Mouse (Mus musculus): ENCODE measurements around the gene Tmco4. TPM values are rescaled to one million over a fixed set of nuclear protein-coding genes. Genes with fewer than 3 reads are reported as not detected.

Gene Tmco4
- total and polyA plus RNA-seq, 2 experiments from 2014 or later: 1.3 to 1.9 TPM

DNA sequence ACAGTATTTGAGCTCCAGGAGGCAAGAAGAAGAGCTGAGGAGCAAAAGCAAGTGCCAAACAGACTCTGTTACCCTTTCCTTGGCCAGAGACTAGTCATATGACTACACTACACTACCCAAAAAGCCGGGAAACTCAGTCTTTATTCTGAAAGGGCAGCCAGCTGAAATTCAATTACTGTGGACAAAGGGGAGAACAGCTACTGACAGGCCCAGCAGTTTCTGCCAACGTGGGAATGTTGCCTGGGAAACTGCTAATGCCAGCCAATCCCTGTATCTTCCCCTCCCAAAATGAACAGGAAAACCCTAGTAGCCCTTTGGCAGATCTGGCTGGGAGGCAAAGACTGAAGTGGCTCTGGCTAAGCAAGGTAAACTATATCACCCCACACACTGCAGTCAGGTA, 51.7 kb downstream of the Tmco4 start:
- ATAC-seq (ENCODE audit: low FRiP score): peak; percentile 68
- DNase-seq (ENCODE audit: low spot score): peak; percentile 90
- H3K9me3 ChIP-seq (ENCODE audit: low read length): no peaks in the 10 kb centered on the region
- no peak overlapping the region for H3K9ac ChIP-seq (replicated peaks; ENCODE audit: low read length, poor library complexity, severe bottlenecking)
- 5% methylated on average over 2 of the region's 2 CpGs for WGBS
- TF ChIP-seq CTCF (IDR thresholded peaks at IDR 0.05): no peak
- no peak overlapping the region for H3K4me3 ChIP-seq (ENCODE audit: low read depth, low read length)
- H3K36me3 ChIP-seq (ENCODE audit: insufficient read depth, low read length): no peaks in the 10 kb centered on the region
- H3K4me2 ChIP-seq (ENCODE audit: low read depth, low read length, poor library complexity, severe bottlenecking): no peak overlapping the region
- no peaks in the 10 kb centered on the region for H3K27me3 ChIP-seq (ENCODE audit: insufficient read depth, low read length)
- peaks cover 3% of the 10 kb centered on the region; the same call in 1 of the 2 replicates for H3K4me1 ChIP-seq (ENCODE audit: insufficient read depth, low read length)
- peak overlapping the region; percentile 71 for H3K27ac ChIP-seq (ENCODE audit: low read depth, low read length)

DNA sequence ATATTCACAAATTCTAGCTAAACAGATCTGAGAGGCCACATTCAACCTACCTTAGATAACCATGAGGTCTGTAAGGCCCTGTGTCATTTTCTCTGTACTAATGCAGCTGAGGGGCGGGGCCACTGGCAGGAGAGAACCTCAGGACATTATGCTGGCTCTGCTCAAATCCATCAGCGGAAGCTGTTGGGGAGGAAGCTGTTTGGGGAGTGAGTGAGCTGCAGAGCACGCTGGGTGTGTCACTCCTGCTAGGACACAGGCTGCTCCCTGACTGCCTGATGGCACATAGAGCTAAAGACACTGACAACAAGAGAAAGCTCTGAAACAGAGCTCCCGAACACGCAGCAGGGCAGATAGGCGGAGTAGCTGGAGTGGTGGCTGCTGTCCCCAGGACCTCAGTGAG, 58.0 kb downstream of the Tmco4 start:
- no peak for TF ChIP-seq CTCF (IDR thresholded peaks at IDR 0.05)
- DNase-seq (ENCODE audit: low spot score) (no peak), ATAC-seq (ENCODE audit: low FRiP score) (no peak)
- WGBS: 70% methylated on average over 6 of the region's 6 CpGs
- H3K4me2 ChIP-seq (ENCODE audit: low read depth, low read length, poor library complexity, severe bottlenecking): no peak overlapping the region
- H3K4me3 ChIP-seq (ENCODE audit: low read depth, low read length): no peak overlapping the region
- H3K36me3 ChIP-seq (ENCODE audit: insufficient read depth, low read length): no peaks in the 10 kb centered on the region
- no peaks in the 10 kb centered on the region for H3K27me3 ChIP-seq (ENCODE audit: insufficient read depth, low read length)
- no peaks in the 10 kb centered on the region for H3K9me3 ChIP-seq (ENCODE audit: low read length)
- H3K27ac ChIP-seq (ENCODE audit: low read depth, low read length): no peak overlapping the region
- H3K9ac ChIP-seq (replicated peaks; ENCODE audit: low read length, poor library complexity, severe bottlenecking): no peak overlapping the region
- no peaks in the 10 kb centered on the region for H3K4me1 ChIP-seq (ENCODE audit: insufficient read depth, low read length)

DNA sequence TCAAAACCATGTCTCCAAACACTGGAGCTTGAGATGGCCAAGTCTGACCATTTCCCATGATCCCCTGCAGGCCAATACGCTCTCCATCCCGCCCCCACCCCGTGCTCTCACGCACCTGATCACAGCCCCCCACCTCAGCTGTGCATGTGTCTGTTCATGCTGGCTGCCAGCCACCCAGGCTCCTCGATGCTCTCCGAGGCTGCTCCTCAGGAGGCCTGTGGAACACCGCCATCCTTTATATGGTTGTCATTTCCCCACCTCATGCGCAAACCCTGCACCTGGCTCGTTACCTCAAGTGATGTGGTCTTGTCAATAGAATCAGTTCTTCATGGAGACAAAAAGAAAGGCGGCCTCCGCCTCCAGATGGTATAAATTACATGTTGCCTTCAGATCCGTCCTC, 59.8 kb downstream of the Tmco4 start:
- WGBS: 79% methylated on average over 12 of the region's 12 CpGs
- no peak overlapping the region for H3K4me2 ChIP-seq (ENCODE audit: low read depth, low read length, poor library complexity, severe bottlenecking)
- no peaks in the 10 kb centered on the region for H3K36me3 ChIP-seq (ENCODE audit: insufficient read depth, low read length)
- H3K27me3 ChIP-seq (ENCODE audit: insufficient read depth, low read length): no peaks in the 10 kb centered on the region
- H3K4me1 ChIP-seq (ENCODE audit: insufficient read depth, low read length): no peaks in the 10 kb centered on the region; the same call in 1 of the 2 replicates
- no peak for ATAC-seq (ENCODE audit: low FRiP score)
- no peak overlapping the region for H3K4me3 ChIP-seq (ENCODE audit: low read depth, low read length)
- TF ChIP-seq CTCF (IDR thresholded peaks at IDR 0.05): no peak
- no peak overlapping the region for H3K9ac ChIP-seq (replicated peaks; ENCODE audit: low read length, poor library complexity, severe bottlenecking)
- no peaks in the 10 kb centered on the region for H3K9me3 ChIP-seq (ENCODE audit: low read length)
- DNase-seq (ENCODE audit: low spot score): no peak
- no peak overlapping the region for H3K27ac ChIP-seq (ENCODE audit: low read depth, low read length)

DNA sequence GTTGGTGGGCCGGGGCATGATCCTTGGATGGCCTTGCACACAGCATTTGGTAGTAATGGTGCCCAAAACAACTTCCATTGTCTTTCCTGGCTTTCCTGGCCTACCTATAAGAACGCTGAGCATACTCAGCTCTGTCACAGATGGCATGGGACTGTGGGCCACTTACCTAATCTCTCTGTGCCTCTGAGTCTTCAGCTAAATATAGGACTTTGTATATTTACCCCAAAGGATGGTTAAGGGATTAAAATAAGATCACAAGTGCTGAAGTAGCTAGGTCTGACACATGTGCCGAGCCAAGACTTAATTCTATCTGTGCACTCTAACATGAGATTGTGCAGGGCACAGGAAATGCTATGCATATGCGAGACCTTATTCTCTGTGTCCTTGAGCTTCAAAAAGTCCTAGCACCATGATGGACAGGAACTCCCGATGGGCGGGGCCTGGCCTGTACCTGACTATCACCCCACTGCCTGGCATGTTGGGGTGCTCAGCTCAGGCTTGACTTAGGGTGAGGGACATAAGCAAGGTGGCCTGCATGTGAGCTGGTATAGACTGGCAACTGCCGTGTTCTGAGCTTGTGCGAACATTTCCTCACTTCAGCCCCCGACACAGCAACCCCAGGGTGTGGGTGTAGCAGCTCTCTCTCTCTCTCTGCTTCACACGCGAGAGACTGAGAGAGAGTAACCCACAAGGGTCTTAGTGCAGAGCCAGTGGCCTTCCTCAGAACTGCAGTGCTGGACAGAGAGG, 60.7 kb downstream of the Tmco4 start:
- H3K9ac ChIP-seq (replicated peaks; ENCODE audit: low read length, poor library complexity, severe bottlenecking): no peak overlapping the region
- H3K4me3 ChIP-seq (ENCODE audit: low read depth, low read length): no peak overlapping the region
- H3K9me3 ChIP-seq (ENCODE audit: low read length): no peaks in the 10 kb centered on the region
- no peak overlapping the region for H3K27ac ChIP-seq (ENCODE audit: low read depth, low read length)
- no peak for TF ChIP-seq CTCF (IDR thresholded peaks at IDR 0.05)
- no peaks in the 10 kb centered on the region for H3K36me3 ChIP-seq (ENCODE audit: insufficient read depth, low read length)
- ATAC-seq (ENCODE audit: low FRiP score) (no peak), DNase-seq (ENCODE audit: low spot score) (no peak)
- no peak overlapping the region for H3K4me2 ChIP-seq (ENCODE audit: low read depth, low read length, poor library complexity, severe bottlenecking)
- 79% methylated on average over 11 of the region's 11 CpGs for WGBS
- H3K4me1 ChIP-seq (ENCODE audit: insufficient read depth, low read length): peaks cover 4% of the 10 kb centered on the region; the same call in 1 of the 2 replicates
- H3K27me3 ChIP-seq (ENCODE audit: insufficient read depth, low read length): no peaks in the 10 kb centered on the region

DNA sequence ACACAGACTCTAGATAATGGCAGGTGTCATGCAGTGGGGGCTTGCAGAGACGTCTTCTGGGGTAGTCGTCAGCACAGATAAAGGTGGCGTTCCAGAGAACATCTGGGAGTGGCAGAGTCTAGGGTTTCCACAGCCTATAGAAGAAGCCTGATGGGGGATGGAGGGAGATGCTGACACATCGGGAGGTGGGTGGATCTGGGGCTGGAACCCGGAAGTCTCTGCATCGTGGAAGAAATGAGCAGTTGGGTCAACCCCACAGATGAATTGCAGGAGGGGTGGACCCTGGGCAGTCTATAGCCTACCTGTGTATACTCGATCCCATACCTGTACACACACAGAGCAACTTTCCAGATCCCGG, 61.3 kb downstream of the Tmco4 start:
- H3K4me2 ChIP-seq (ENCODE audit: low read depth, low read length, poor library complexity, severe bottlenecking): no peak overlapping the region
- no peaks in the 10 kb centered on the region for H3K27me3 ChIP-seq (ENCODE audit: insufficient read depth, low read length)
- no peak overlapping the region for H3K9ac ChIP-seq (replicated peaks; ENCODE audit: low read length, poor library complexity, severe bottlenecking)
- WGBS: 82% methylated on average over 8 of the region's 8 CpGs
- no peaks in the 10 kb centered on the region for H3K9me3 ChIP-seq (ENCODE audit: low read length)
- no peak overlapping the region for H3K4me3 ChIP-seq (ENCODE audit: low read depth, low read length)
- no peak for TF ChIP-seq CTCF (IDR thresholded peaks at IDR 0.05)
- DNase-seq (ENCODE audit: low spot score) (no peak), ATAC-seq (ENCODE audit: low FRiP score) (no peak)
- H3K36me3 ChIP-seq (ENCODE audit: insufficient read depth, low read length): no peaks in the 10 kb centered on the region
- H3K27ac ChIP-seq (ENCODE audit: low read depth, low read length): no peak overlapping the region
- H3K4me1 ChIP-seq (ENCODE audit: insufficient read depth, low read length): peaks cover 10% of the 10 kb centered on the region; the same call in 1 of the 2 replicates

DNA sequence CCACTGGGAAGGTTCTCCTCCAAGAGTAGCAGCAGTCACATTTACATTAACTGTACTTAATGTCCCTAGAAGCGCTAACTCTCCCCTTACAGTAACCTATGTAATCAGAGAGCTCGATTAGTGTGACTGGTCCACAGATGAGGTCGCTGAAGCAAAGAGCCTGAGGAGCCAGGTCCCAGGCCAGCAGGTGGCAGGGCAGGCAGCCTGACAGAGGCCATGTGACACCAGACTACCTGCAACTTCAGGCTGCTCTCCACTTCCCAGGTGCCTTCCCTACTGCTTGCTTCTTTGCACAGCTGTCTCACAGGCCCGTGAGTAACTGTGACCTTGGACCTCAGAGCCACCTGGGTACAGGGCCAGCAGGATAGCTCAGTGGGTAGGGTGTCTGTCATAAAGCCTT, 61.9 kb downstream of the Tmco4 start:
- Histone ChIP-seq H3K36me3 (ENCODE audit: insufficient read depth, low read length) (no peaks in the 10 kb centered on the region), H3K27ac (ENCODE audit: low read depth, low read length) (no peak overlapping the region), H3K4me3 (ENCODE audit: low read depth, low read length) (no peak overlapping the region), H3K9me3 (ENCODE audit: low read length) (no peaks in the 10 kb centered on the region), H3K9ac (replicated peaks; ENCODE audit: low read length, poor library complexity, severe bottlenecking) (no peak overlapping the region), H3K27me3 (ENCODE audit: insufficient read depth, low read length) (no peaks in the 10 kb centered on the region), H3K4me2 (ENCODE audit: low read depth, low read length, poor library complexity, severe bottlenecking) (no peak overlapping the region), H3K4me1 (ENCODE audit: insufficient read depth, low read length) (peaks cover 10% of the 10 kb centered on the region; the same call in 1 of the 2 replicates)
- no peak for ATAC-seq (ENCODE audit: low FRiP score)
- 59% methylated on average over 4 of the region's 4 CpGs for WGBS
- peak; percentile 44 for TF ChIP-seq CTCF (IDR thresholded peaks at IDR 0.05)
- no peak for DNase-seq (ENCODE audit: low spot score)

Measured in midbrain, postnatal 0 days (tissue).